Mouse (Mus musculus) bone marrow, adult 2 months (tissue): ENCODE data around the gene Fnip2.

ENCODE experiments used
- CTCF ChIP-seq: fragments of 200-500 bp; IDR thresholded peaks from 2 replicates; pipeline ENCODE4 v1.5.1; 2011; ENCODE audit warnings: low read length, control low read depth; ENCODE audit not compliant: control insufficient read depth, insufficient read depth
- POLR2A ChIP-seq: fragments of 200-500 bp; IDR thresholded peaks from 2 replicates; pipeline ENCODE4 v1.6.1; 2011; ENCODE audit warnings: low read depth, mild to moderate bottlenecking, control low read depth, low read length, borderline replicate concordance; ENCODE audit not compliant: control insufficient read depth

DNA sequence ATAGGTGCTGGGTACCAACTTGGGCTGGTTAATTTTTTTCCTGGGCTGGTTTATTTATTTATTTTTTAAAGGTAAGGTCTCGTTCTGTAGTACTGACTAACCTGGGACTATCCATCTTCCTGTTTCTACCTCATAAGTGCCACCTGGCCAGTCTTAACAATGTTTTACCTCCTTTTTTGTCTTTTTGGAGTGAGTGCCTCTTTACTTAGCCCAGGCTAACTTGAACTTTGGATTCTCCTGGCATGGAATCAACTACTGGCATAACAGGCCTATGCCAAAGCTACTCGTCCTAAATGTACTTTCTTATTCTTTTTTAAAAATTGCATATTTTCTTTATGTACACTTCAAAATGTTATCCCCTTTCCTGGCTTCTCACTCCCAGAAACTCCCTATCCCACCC lies 22.1 kb upstream of the Fnip2 start:
- TF ChIP-seq CTCF (no peak), POLR2A (no peak)
